Mouse (Mus musculus): ENCODE measurements around the gene Ppp4r1. TPM values are rescaled to one million over a fixed set of nuclear protein-coding genes. Genes with fewer than 3 reads are reported as not detected.

Gene Ppp4r1
- total RNA-seq, 2 experiments from 2014 or later = 26.3 to 36.5 TPM

DNA sequence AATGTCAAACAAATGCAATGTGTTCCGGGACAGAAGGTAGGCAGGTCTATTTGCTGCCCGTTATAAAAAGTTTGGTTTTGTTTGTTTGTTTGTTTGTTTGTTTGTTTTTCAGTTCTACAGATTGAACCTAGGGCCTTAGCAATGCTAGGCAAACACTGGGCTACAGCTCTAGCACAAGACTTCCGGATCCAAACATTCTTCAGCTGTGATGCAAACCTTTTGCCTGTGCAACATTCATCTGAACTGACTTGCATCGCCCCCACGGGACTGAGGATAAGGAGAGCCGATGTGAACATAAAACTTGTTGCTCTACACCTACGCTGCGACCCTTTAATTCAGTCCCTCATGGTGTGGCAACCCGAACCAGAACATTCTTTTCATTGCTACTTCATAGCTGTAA, 104.2 kb downstream of the Ppp4r1 start:
- no peak for DNase-seq (ENCODE audit: low spot score in 2 of 2)

DNA sequence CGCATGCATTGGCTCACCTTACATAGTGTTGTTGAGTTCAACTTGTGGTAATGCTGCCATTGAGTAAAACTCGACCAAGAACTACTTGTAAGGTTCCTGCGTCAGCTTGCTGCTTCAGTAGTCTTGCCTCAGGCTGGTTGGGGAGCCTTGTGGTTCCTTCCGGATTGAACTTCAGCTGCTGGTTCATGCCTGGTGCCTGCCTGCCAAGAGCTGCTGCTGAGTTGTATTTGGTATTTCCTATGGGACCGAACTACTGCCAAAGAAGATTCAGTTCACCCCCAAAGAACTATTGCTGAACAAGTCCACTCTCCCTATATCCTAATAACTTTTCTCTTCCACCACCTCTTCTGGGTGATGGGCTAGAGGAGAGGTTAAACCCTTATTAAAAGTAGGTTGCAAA, 107.1 kb downstream of the Ppp4r1 start:
- no peak for DNase-seq (ENCODE audit: low spot score in 2 of 2)

Other genes with a start within 250 kb of the Ppp4r1 start
- 1 to 10 TPM in 1 of 2 experiments, under 1 TPM in 1; 0.89 to 1.7 TPM for gene Tmem232, start 241.8 kb upstream of the Ppp4r1 start, total RNA-seq (2021)
- 100 to 1,000 TPM; 129 to 132 TPM for gene Vapa, start 169.0 kb upstream of the Ppp4r1 start, total RNA-seq (2021)
- not detected for gene Txndc2, start 140.4 kb upstream of the Ppp4r1 start, total RNA-seq (2021)
- 10 to 100 TPM; 52.0 to 55.6 TPM for gene Rab31, start 9.8 kb upstream of the Ppp4r1 start, total RNA-seq (2021)
- gene Ralbp1, start 103.2 kb downstream of the Ppp4r1 start, total RNA-seq (2021) = 10 to 100 TPM; 67.1 to 67.7 TPM
- gene Twsg1, start 168.7 kb downstream of the Ppp4r1 start, total RNA-seq (2021) = 10 to 100 TPM; 27.1 to 27.6 TPM